Mouse (Mus musculus): ENCODE results near the gene Gtf3c6.

GRCm38 (mm10) chr10:40275991-40276390 lies 18.1 kb upstream of the Gtf3c6 start:
- TF ChIP-seq CTCF (IDR thresholded peaks at IDR 0.05; ENCODE audit: low read depth) (no peak), EP300 (IDR thresholded peaks at IDR 0.05; ENCODE audit: low read depth) (no peak)

Measured in heart, postnatal 0 days (tissue).